Mouse (Mus musculus): Measurements from ENCODE around the gene Plk3.

GRCm38 (mm10) chr4:117087948-117088640 lies 45.7 kb downstream of the Plk3 start:
- TF ChIP-seq TAL1 (IDR thresholded peaks at IDR 0.05; ENCODE audit: low read length) (peak; percentile 74; the same call in 2 of the 3 replicates), GATA1 (IDR thresholded peaks at IDR 0.05; ENCODE audit: low read length) (no peak)

Measured in erythroblast, embryonic 14.5 days (primary cell).